Mouse (Mus musculus) spleen, embryonic (tissue): ENCODE data around the gene Tceal5.
"Not testable (repeated sequence)": the region's sequence is repeated elsewhere in the genome, so short reads cannot be mapped to it uniquely, and the experiment has no call there.

ENCODE experiments used
- CTCF ChIA-PET: fragments of 350-600 bp; sonication (Branson Sonifier 250); formaldehyde crosslinking; loops from one replicate; lab custom pipeline; 2022; lab: Charles Lee

The Tceal5 gene

DNA sequence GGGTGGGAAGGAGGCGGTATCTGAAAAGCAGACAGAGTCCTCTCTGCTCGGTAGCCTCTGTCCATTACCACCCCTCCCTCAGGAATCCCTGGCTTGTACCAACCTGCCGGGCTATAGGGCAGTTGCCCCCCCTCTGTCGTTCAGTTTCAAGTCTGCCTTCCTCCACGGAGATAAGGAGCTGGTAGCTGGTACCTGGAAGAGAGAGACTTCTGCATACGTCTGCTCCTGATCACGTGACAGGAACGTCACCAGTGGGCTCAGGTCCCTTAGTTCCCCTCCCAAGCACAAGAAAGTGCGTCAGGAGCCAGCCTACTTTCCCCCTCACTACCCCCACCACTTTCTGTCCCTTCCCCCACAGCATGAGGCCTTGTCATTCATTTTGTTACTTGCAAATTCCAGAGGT, at the start of gene Tceal5:
Gene Tceal5 (minus strand): TSS at position 213 of the 403 bp plus-strand sequence.
- CTCF ChIA-PET: no interaction called here

DNA sequence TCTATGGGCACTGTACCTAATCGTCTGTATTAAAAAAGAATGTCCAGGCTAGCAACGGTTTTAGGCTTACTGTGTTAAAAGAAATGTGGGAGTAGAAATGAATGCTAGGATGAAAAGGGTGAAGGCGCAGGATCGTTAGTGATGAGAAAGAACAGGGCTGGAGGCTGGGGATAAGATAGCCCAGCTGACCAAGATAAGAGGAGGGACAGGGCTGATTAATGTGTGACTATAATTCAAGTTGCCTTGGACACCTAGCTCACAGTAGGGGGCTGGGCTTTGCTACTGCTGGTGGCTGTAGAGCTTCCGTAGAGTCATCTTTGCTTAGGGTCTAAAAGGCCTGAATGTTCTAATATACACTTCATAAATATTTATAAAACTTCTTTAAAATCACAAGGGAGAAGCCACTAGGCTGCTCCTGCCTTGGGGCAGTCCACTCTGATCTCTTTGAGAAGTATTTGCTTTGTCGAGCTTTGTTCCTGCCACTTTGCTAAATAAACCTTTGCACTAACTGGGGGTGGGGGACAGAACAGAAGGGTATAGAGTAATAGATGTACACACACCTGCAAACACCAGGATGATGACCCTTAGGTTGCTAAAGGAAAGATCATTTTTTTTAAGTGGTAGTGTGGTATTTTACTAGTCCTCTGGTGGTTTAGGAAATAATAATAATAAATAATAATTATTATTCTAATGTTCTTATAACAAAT, 48.5 kb upstream of the Tceal5 start:
- CTCF ChIA-PET: no interaction called here

DNA sequence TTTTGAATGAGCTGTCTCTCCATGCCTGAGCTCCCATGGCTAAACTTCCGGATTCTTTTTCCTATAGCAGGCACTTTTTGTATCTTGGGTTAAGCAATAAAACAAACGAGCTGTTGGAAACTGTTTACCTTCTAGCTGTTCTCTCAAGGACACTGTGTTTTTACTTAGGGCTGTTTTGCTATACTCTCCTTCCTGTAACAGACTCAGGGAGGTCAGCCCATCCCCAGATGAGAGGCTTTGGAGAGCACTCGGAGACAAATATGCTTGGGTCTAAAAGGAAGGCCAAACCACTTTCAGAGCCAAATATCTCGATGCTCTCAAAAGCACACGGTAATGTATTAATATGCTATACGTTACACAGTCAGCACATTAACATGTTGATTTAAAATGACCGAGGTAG, 46.0 kb upstream of the Tceal5 start:
- CTCF ChIA-PET: no interaction called here

DNA sequence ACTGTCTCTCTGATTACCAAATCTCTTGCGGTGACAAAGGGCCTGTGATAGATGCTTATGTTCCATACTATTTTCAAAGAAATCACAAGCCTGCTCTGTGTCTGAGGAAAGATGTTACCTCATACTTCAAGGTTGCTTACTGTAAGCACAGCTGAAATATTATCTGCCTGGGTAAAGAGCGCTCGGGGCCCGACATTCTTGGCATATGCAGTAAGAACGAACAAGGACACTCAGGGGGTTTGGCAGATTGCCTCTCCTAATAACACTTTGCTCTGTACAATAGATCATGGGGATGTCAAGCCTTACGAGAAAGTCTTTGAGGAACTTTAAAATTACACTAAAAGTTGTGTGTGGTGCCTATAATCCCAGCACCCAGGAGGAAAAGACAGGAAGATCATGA, 45.1 kb upstream of the Tceal5 start:
- CTCF ChIA-PET: no interaction called here

DNA sequence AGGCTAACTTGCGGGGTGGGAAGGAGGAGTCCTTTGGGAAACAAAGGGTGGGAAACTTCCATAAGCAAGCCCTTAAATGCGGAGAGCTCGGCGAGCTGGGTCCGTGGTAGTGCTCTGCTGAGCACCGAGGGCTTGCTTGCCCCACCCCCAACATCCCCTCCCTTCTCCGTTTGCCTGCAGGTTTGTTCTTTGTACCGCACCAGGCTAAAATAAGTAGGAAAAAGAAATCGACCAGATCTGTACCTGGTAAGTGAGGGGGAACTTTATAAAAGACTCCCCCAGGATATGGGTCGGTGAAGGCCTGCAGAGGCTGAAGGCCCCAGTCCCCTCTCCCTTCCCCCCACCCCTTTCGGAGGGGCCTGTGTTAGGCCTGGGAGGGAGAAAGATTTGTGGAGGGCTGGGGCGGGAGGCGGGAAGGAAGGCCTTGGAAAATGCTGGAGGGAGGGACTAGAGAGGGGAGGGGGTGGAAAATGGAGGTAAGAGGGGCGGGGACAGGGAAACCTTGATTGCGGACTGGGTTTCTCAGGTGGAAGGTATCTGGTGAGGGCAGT, 41.9 kb upstream of the Tceal5 start:
- CTCF ChIA-PET: no interaction called here

DNA sequence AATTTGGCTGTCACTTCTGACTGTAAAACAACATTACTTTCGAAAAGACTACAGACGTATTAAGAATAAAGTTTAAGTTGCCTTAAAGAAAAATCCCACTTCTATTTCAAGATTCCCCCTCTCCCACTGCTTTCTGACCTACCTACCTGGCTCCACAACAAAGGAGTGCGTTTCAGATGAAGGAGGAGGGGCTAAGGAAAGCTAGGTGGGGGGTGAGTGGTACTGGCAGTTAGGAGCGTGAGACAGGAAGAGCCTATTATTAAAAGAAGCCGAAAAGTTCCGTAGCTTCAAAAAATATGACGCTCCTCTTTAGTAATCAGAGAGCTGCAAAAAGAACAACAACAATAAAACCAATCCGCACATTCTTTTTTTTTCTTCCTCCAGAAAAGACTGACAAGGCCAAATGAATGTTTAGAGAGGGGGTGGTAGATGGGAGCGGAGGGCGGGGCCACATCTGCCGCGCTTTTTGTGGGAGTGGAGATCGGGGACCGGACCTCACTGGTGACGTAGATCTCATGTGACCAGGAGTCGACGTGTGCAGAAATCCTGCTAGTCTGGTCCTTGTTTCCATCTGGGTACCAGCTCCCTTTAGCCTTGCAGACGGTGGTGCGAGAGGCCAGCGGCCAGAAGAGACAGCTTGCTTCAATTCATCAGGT, 41.0 kb upstream of the Tceal5 start, which contains the start of gene Tceal9:
Gene Tceal9 (plus strand): TSS at position 506 of the 656 bp plus-strand sequence.
- CTCF ChIA-PET: no interaction called here

DNA sequence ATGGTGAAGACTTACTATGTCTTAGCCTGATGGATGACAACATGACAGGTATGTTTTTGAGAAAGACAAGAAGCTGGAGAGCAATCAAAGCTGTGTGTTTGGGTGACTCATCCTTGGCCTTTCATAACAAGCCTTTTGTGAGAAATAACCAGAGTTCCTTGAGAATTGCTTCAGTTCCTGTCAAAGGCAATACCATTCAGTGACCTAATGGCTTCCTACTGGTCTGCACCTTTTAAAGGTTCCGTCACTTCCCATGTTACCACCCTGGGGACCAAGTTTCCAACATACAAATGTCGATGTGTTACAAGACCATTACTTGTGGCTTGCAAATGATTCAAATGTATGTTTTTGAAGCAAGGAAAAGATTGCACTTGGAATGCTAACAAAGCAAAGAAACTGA, 39.5 kb upstream of the Tceal5 start:
- CTCF ChIA-PET: no interaction called here

DNA sequence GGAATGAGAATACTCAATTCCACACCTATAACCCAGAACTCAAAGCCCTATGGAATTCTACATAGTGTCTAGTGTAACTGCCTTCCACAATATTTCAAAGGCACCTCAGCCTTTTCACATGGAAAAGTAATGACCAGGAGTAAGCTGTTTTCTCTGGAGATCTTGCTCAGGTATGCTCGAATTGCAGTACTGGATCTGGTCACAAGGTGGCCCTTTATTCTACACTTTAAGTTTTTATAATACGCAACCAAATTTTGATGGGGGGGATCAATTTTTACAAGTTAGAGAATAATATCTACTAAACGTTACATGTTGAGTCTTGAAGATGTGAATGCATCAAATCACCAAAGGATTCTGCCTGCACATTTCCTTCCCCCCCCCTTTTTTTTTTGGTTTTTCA, 34.4 kb upstream of the Tceal5 start:
- CTCF ChIA-PET: no interaction called here

DNA sequence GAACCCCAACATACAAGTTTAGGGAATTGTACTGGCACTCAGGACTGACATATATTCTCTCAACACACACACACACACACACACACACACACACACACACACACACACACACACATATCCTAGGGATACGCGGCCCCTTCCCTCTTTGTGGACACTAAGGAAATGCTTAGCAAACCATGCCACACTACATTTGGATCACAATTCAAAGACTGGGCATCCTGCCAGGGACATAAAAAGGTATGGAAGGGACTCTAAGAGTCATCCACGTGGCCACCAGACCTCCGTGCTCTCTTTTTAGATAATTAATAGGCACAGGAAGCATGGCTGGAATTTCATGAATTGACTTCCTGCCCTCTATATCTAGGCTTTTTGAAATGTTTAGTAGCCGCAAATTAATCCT, 24.1 kb upstream of the Tceal5 start:
- CTCF ChIA-PET: no interaction called here

DNA sequence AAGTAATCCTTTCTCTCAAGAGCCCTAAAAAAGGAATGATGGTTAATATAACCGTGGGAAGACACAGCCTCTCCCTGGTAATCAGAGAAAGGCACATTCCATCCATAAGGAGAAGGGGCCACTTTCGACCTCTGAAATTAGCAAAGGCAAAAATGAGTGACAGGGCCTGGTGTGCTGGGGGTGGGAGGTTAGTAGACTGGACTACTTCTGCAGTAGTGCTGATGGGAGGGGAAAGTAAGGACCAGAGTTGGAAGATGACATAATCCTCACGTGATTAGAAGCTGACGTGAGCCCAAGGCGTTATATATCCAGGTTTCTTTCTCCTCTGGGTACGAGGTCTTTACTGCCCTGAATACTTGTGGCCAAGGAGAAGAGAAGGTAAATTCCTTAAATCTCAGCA, 20.0 kb upstream of the Tceal5 start:
- CTCF ChIA-PET: no interaction called here

DNA sequence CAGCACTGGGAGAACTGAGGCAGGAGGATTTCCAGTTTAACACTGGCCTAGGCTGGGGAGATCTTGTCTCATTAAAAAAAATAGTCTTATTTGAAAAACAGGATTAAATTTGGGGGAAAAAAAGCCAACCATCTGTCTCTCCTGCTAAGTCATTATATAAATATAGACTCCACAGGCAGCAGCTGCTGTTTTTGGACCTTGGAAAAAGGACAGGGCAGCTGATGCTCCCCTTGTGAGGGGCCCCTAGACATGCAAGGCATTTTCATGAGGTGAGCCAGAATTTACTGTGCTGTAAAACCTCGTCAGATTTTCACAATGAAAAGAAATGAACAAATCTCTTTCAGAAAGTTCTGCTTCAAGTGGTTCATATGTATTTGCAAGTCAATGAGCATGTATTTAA, 12.6 kb upstream of the Tceal5 start:
- CTCF ChIA-PET: no interaction called here

DNA sequence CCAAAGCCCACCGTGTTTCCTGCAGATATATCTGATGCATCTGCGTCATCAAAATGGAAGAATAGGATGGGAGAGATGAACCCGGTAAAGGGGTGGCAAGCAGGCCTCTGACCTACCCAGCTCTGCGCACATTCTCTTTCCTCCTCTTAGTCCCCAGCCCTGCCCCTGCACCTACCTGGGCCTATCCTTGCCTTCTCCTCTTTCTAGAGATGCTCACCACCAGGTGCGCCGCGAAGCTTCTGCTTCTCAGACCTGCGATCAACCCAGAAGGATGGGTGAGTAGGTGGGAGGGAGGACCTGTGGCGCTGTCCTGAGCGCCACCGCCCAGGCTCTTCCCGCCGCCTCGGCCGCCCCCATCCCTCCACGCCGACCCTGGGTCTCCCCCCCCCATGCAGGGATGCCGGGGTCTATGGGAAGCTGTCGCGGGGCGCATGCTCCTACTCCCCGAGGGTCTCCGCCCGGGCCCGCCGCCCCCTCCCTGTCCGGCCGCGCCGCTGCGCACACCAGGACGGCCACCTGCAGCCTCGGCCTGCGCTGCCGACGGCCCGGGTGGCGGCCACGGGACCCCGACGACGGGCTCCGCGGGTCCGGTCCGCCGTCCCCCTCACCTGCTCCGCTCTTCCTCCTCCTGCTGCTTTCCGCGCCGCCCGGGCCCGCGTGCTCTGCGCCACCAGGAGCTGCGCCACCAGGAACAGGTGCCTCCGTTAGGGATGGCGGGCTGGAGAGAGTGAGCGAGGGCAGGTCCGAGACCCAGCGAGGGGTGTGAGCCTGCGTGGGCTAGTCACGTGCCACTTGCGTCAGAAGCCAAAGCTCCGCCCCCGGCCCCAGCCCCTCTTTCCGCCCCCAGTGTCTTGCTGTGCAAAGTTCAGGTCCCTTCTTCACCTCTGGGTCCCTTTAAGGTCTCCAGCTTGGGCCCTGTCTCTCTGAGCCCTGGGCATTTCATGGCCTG, 11.3 kb upstream of the Tceal5 start, which contains the start of the genes Tceal7 and Bex1:
Gene Tceal7 (plus strand): TSS at position 51 of the 949 bp plus-strand sequence.
Gene Bex1 (minus strand): TSS at position 785 of the 949 bp plus-strand sequence.
- CTCF ChIA-PET: not testable (repeated sequence)

DNA sequence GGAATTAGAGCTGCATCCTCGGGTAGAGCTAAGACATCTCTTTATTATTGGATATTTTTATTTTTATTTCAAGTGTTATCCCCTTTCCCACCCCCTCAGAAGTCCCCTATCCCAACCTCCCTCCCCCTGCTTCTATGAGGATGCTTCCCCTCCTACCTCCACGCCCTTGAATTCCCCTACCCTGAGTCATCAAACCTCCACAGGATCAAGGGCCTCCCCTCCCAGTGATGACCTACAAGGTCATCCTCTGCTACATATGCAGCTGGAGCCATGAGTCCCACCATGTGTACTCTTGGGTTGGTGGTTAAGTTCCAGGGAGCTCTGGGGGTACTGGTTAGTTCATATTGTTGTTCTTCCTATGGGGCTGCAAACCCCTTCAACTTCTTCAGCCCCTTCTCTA, 9.7 kb upstream of the Tceal5 start:
- CTCF ChIA-PET: no interaction called here

DNA sequence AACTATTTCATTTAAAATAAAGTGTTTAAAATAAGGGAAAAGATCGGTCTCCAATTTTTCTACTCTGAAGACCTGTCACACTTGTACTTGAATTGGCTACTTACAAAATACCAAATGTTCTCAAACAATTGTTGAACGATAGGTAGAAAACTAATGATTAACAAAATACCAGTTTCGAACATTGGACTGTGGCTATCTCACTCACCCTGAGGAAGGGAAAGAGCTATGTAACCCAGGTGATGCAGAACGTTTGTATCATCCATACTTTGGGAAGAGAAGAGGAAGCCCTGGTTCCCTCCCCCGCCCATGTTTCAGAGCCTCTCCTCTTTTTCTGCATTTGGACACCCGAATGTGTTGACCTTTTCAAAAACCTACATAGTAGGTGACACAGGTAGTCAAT, 730 bp upstream of the Tceal5 start:
- CTCF ChIA-PET: no interaction called here

DNA sequence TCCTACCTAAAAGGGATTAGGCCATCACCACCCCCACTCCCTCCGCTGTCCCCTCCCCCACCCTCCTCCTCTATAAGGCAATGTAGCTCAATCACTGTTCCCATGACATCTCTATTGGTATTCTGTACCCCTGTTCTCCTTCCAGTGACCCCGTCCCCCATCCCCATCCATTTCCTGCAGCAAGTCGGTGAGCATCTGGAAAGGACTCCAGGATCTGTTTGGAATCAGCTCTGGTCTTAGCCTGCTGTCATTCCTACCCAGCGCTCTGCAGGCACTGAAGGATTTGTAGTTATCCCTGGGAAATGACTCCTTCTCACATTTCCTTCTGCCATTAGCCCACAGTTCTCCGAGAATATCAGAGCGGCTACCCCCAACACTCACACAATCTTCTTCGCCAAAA, 419 bp downstream of the Tceal5 start:
- CTCF ChIA-PET: no interaction called here

DNA sequence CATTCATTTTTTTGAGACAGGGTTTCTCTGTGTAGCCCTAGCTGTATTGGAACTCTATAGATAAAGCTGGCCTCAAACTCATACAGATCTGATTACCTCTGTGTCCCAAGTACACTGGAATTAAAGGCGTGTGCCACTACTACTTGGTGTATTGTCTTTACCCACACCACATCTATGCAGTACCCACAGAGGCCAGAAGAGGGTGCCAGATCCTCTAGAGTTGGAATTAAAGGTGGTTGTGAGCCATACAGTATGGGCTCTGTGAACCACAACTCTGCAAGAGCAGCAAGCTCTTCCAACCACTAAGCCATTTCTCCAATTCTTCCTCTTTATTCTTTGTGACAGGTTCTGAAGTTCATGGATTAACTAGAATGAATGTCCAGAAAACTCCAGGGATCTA, 6.8 kb downstream of the Tceal5 start:
- CTCF ChIA-PET: no interaction called here

DNA sequence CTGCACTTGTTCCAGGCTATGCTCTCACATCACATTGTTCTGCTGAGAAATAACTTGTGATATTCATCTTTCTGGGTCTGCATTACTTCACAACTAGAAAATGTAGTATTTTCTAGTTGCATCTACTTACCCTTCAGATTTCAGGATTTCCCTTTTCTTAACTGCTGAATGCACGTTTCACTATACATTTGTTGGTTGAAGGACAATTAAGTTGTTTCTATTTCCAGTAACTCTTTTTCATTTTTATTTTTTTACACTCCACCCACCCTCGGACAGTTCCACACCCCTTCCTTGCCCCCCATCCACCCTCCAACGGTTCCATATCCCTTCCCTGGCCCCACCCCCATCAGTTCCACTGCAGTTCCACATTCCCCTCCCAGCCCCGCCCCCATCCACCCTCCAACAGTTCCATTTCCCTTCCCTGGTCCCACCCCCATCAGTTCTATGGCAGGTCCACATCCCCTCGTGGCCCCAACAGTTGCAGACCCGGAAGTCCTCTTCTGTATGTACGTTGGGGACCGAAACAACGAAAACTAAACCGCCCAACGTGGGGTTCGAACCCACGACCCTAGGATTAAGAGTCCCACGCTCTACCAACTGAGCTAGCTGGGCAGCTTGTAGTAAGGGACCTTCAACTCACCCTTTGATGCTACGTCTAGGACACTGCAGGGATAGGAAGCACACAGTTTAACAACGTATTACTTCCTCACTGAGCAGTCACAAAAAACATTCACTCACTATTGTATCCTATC, 8.3 kb downstream of the Tceal5 start:
- CTCF ChIA-PET: no interaction called here

DNA sequence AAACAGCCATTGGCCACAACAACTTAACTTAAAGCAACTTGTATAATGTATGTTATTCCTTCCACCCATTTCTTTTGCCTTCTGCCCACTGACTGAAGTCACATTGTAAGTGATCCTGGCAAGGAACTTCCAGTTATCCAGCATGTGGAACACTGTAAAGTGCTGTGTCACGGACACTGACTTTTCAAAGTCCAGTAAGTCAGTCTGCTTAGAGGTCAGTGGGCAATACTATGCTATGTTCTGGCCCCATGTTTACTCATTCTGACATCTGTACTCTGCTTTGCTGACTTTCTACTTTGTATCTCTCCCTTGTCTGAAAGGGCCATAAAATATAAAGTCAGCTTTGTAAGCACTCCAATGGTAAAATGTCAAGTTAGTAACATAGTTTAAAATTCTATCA, 20.6 kb downstream of the Tceal5 start:
- CTCF ChIA-PET: no interaction called here

DNA sequence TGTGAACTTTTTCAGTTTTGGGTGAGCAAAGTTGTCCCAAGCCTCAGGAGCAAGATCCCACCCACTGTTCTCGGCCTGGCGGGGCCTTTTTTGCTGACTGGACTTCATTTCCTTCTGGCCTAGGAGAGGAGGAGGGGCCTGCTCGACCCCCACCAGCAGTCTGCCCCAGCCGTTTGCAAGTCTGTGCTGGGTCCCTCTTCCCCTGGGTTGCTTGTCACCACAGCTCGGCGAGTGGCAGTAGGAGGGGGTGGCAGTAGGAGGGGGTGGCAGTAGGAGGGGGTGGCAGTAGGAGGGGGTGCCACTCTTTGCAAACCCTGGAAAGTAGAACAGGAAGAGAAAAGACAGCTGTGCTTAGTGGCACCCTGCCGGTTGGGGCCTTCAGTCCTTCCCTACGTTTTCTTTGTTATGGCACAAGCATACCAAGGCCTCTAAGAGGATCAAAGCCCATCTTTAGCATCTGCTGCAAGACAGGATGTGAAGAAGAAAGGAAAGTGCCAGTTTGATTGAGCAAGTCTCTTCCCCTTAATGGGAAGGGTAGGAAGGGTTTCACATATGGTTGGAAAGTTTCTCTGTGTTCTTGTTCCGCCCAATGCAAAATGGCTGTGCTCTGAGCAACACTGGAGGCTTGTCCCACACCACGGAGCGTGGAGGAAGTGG, 22.7 kb downstream of the Tceal5 start:
- CTCF ChIA-PET: no interaction called here

DNA sequence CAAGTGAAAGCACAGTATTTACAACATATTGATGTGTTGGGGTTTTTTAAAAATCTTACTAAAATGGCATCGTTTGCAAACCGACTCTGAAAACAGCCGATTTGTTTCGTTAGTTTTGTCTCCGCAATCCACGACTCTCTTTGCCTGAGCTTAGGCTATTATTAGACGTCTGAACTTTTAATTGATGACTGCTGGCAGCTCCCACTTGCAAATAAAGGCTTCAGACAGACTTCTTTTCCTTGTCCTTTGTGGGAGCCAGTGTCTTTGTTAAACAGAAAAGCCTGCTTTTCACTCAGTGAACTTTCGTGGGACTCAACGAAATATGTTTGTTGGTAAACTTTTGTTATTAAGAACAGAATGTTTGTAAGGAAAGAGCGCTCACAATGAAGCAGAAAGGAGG, 30.9 kb downstream of the Tceal5 start:
- CTCF ChIA-PET: no interaction called here

DNA sequence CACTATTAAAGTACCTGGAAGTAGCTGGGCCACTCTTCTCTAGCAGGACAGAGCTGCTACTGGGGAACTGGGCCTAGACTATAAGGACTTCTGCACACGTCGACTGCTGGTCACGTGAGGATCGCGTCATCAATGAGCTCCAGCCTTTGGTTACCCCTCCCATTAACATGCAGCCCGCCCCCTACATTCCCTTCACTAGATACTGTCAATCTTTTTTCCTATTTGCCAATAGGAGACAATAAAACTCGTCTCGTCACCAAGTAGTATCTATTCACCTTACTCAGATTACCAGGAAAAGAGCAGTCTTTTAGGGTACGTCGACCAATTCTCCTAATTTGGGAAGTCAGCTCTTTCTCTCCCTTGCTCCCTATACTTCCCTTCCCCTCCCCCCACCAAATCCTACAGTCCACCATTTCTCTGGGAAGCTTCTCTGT, 31.5 kb downstream of the Tceal5 start, which contains the start of gene Tceal8:
Gene Tceal8 (minus strand): TSS at position 225 of the 434 bp plus-strand sequence.
- CTCF ChIA-PET: no interaction called here
